ENCODE assay signal across 8 mouse cellular contexts in the genomic region with DNA sequence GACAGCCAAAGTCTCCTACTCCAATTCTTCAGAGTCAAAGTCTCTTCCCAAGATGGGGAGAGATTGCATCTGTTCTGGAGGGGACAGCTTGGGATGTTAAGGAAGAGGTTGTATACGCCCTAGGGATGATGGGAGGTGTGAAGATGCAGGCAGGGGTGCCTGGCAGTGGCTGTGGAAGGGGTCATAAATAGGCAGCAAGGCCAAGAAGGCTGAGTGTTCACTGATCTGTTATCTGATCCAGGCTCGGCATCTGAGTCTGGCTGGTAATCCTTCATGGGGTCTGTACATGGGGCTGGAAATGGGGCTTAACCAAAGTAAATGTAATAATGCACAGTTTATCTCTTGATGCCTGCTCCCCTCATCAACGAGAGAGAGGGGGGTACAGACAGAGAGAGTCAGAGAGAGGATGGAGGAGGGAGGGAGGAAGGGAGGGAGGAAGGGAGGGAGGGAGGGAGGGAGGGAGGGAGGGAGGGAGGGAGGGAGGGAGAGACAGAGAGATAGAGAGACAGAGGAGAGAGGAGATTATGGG. TPM values are rescaled to one million over a fixed set of nuclear protein-coding genes. Genes with fewer than 3 reads are reported as not detected.
DNase-seq lines count a peak whose midpoint lies in the region; ATAC-seq lines count a peak whose summit lies in the region.

Gene Col1a2 (plus strand): TSS at position 212 of the 529 bp plus-strand sequence.

- WGBS in kidney, embryonic 15.5 days: 35% methylated on average over 2 of the region's 3 CpGs
- 42% methylated on average over 2 of the region's 3 CpGs for WGBS in intestine, embryonic 15.5 days
- 16% methylated on average over 3 of the region's 3 CpGs for WGBS in midbrain, embryonic 15.5 days

- peak within 1 kb of the TSS; percentile 82 for H3K27ac ChIP-seq in kidney, embryonic 15.5 days
- peak within 1 kb of the TSS; percentile 79 for H3K27ac ChIP-seq in intestine, embryonic 15.5 days
- no peak within 1 kb of the TSS for H3K27ac ChIP-seq in midbrain, embryonic 15.5 days

- H3K4me2 ChIP-seq in kidney, embryonic 15.5 days: peak within 1 kb of the TSS; percentile 78
- peak within 1 kb of the TSS; percentile 73 for H3K4me2 ChIP-seq in intestine, embryonic 15.5 days (replicated peaks)
- H3K4me2 ChIP-seq in midbrain, embryonic 15.5 days: peak within 1 kb of the TSS; percentile 62

- H3K9me3 ChIP-seq in kidney, embryonic 15.5 days (replicated peaks): no peaks in the 10 kb centered on the region
- H3K9me3 ChIP-seq in intestine, embryonic 15.5 days: no peaks in the 10 kb centered on the region
- no peaks in the 10 kb centered on the region for H3K9me3 ChIP-seq in midbrain, embryonic 15.5 days

- peak within 1 kb of the TSS; percentile 46 for H3K4me3 ChIP-seq in kidney, embryonic 15.5 days (replicated peaks)
- peak within 1 kb of the TSS; percentile 46 for H3K4me3 ChIP-seq in intestine, embryonic 15.5 days (replicated peaks)
- H3K4me3 ChIP-seq in midbrain, embryonic 15.5 days: peak within 1 kb of the TSS; percentile 32

- peaks cover 14% of the 10 kb centered on the region for H3K4me1 ChIP-seq in kidney, embryonic 15.5 days
- H3K4me1 ChIP-seq in intestine, embryonic 15.5 days (replicated peaks): 0 out of 2 replicates have a peak, but pooled peaks cover 4% of the 10 kb centered on the region
- H3K4me1 ChIP-seq in midbrain, embryonic 15.5 days: peaks cover 8% of the 10 kb centered on the region

- H3K36me3 ChIP-seq in kidney, embryonic 15.5 days: no peaks in the 10 kb centered on the region
- no peaks in the 10 kb centered on the region for H3K36me3 ChIP-seq in intestine, embryonic 15.5 days
- no peaks in the 10 kb centered on the region for H3K36me3 ChIP-seq in midbrain, embryonic 15.5 days (replicated peaks)

- peak within 1 kb of the TSS; percentile 24 for H3K9ac ChIP-seq in kidney, embryonic 15.5 days
- H3K9ac ChIP-seq in intestine, embryonic 15.5 days: peak within 1 kb of the TSS; percentile 50
- no peak within 1 kb of the TSS for H3K9ac ChIP-seq in midbrain, embryonic 15.5 days

- peak; percentile 38 for ATAC-seq in kidney, embryonic 15.5 days (replicated peaks; ENCODE audit: low FRiP score)
- ATAC-seq in intestine, embryonic 15.5 days: peak; percentile 30; the same call in 1 of the 2 replicates
- no peak; the same call in 1 of the 2 replicates for ATAC-seq in midbrain, embryonic 15.5 days (replicated peaks)

- DNase-seq in kidney, adult 9 months: no peak
- no peak for DNase-seq in adrenal gland, postnatal 14 days
- no peak for DNase-seq in gastrocnemius, adult 8-10 months (ENCODE audit: low spot score in 2 of 2)
- DNase-seq in spleen, postnatal 4 days (ENCODE audit: low spot score in 2 of 2): no peak
- DNase-seq in kidney, adult 18-20 months: no peak

- H3K27me3 ChIP-seq in kidney, embryonic 15.5 days: no peaks in the 10 kb centered on the region
- no peaks in the 10 kb centered on the region for H3K27me3 ChIP-seq in intestine, embryonic 15.5 days (replicated peaks)
- H3K27me3 ChIP-seq in midbrain, embryonic 15.5 days (replicated peaks): peaks cover 8% of the 10 kb centered on the region

RNA-seq across cellular contexts. Expression of gene Col1a2, which starts in this region (rescaled TPM):
- 610 and 639 TPM in 2 replicates for polyA plus RNA-seq in kidney, embryonic 15.5 days (2015; fragmentation: Nextera tagmentation; extraction: Ambion mirVana)
- total RNA-seq in adrenal gland, postnatal 14 days (2021): 287 and 366 TPM in 2 replicates
- 100 to 1,000 TPM in 1 of 4 experiments, 10 to 100 TPM in 3; 34.0 to 100 (median 47.3) TPM for total RNA-seq in gastrocnemius, adult 8-10 months (2022)
- polyA plus RNA-seq in intestine, embryonic 15.5 days (2015; fragmentation: Nextera tagmentation; extraction: Ambion mirVana): 472 and 528 TPM in 2 replicates
- polyA plus RNA-seq in midbrain, embryonic 15.5 days (2015; fragmentation: Nextera tagmentation; extraction: Ambion mirVana): 89.0 and 101 TPM in 2 replicates
